Mouse (Mus musculus) neural tube, embryonic 11.5 days (tissue): Measurements from ENCODE around the gene Ccna2. TPM values are rescaled to one million over a fixed set of nuclear protein-coding genes. Genes with fewer than 3 reads are reported as not detected.
"Not testable (repeated sequence)": the region's sequence is repeated elsewhere in the genome, so short reads cannot be mapped to it uniquely, and the experiment has no call there.

Source experiments
- ATAC-seq: fragments of 200-750 bp; cut with Nextera tagmentation; 2 replicates; pipeline ENCODE4 v1.8.0; 2017; ENCODE audit warnings: moderate number of reproducible peaks, mild to moderate bottlenecking, moderate TSS enrichment, moderate library complexity; ENCODE audit not compliant: insufficient read depth, low FRiP score, low TSS enrichment
- DNase-seq: peaks from one replicate; pipeline ENCODE4 v3.0.0-alpha.2; 2015; ENCODE audit warnings: low spot score
- H3K27ac ChIP-seq: fragments of 300-500 bp; sonication (generic); 2 replicates; pipeline ENCODE4 v1.5.1; 2014; ENCODE audit warnings: low read depth, mild to moderate bottlenecking, low read length
- H3K27me3 ChIP-seq: fragments of 300-500 bp; sonication (generic); 2 replicates; pipeline ENCODE4 v1.6.1; 2014; ENCODE audit warnings: mild to moderate bottlenecking, low read length, mixed read lengths; ENCODE audit not compliant: control insufficient read depth, insufficient read depth
- H3K36me3 ChIP-seq: fragments of 300-500 bp; sonication (generic); 2 replicates; pipeline ENCODE4 v1.6.1; 2014; ENCODE audit warnings: mild to moderate bottlenecking, low read length, moderate library complexity, mixed read lengths; ENCODE audit not compliant: control insufficient read depth, insufficient read depth
- H3K4me1 ChIP-seq: fragments of 300-500 bp; sonication (generic); 2 replicates; pipeline ENCODE4 v1.6.1; 2014; ENCODE audit warnings: low read length, mixed read lengths; ENCODE audit not compliant: control insufficient read depth, insufficient read depth
- H3K4me2 ChIP-seq: fragments of 300-500 bp; sonication (generic); 2 replicates; pipeline ENCODE4 v1.6.1; 2014; ENCODE audit warnings: low read depth, mild to moderate bottlenecking, moderate library complexity
- H3K4me3 ChIP-seq: fragments of 300-500 bp; sonication (generic); 2 replicates; pipeline ENCODE4 v1.5.1; 2014; ENCODE audit warnings: low read depth, low read length
- H3K9ac ChIP-seq: fragments of 300-500 bp; sonication (generic); 2 replicates; pipeline ENCODE4 v1.6.1; 2014; ENCODE audit warnings: mild to moderate bottlenecking, low read length
- H3K9me3 ChIP-seq: fragments of 300-500 bp; sonication (generic); 2 replicates; pipeline ENCODE4 v1.6.1; 2016; ENCODE audit warnings: low read length; ENCODE audit not compliant: control insufficient read depth
- WGBS: fragments of 180-500 bp; shearing (Covaris S2); extraction: QIAGEN DNeasy Blood & Tissue Kit; methylation state at CpG from one replicate; pipeline ENCODE4 v1.1.7; 2014; 5-methylcytosine and 5-hydroxymethylcytosine counted together
- polyA plus RNA-seq: library from polyadenylated mRNA; unstranded; fragments of >200 nt; fragmentation: Nextera tagmentation; extraction: Ambion mirVana; gene quantifications from 2 replicates; pipeline ENCODE4 v1.2.1, GENCODE M21; 2014

Gene Ccna2
- 247 and 248 TPM in 2 replicates for polyA plus RNA-seq

DNA sequence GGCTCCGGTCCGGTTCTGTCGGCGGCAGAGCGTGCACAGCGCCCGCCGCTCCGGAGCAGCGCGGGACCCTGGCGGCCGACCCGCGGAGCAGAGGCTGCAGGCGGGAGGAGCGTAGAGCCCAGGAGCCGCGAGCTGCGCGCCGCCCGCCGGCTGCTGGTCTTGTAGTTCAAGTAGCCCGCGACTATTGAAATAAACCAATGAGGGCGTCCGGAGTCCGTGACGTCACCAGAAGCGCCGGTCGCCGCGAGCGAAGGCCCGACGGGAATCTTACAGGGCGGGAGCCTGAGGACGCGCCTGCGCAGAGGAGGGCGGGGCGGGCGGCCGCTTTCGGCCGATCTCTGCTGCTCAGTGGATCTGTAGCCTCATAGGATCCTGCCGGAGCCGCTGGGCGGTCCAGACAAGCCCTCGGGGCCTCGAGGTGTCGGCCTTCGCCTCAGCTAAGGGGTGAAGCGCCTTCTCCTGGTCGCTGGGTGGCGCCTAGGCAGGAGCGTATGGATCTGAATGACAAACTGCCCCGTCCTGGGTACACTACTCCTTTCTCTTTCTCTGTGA, at the start of gene Ccna2:
Gene Ccna2 (minus strand): TSS at position 324 of the 552 bp plus-strand sequence.
- Histone ChIP-seq H3K36me3 (peaks cover 7% of the 10 kb centered on the region), H3K27me3 (no peaks in the 10 kb centered on the region), H3K9ac (peak within 1 kb of the TSS; percentile 92), H3K4me2 (peak within 1 kb of the TSS; percentile 82), H3K4me1 (peaks cover 15% of the 10 kb centered on the region; the same call in 1 of the 2 replicates), H3K27ac (peak within 1 kb of the TSS; percentile 31), H3K9me3 (no peaks in the 10 kb centered on the region), H3K4me3 (peak within 1 kb of the TSS; percentile 79)
- WGBS, result 0% methylated on average over 60 of the region's 60 CpGs
- DNase-seq (peak; percentile 99), ATAC-seq (peak; percentile 99)

GRCm38 (mm10) chr3:36618181-36618580, 46.2 kb upstream of the Ccna2 start:
- Histone ChIP-seq H3K4me2 (no peak overlapping the region), H3K9ac (no peak overlapping the region), H3K27me3 (no peaks in the 10 kb centered on the region), H3K4me3 (no peak overlapping the region), H3K9me3 (no peaks in the 10 kb centered on the region), H3K27ac (no peak overlapping the region), H3K4me1 (no peaks in the 10 kb centered on the region), H3K36me3 (no peaks in the 10 kb centered on the region)
- ATAC-seq, result no peak
- DNase-seq, result no peak
- WGBS, result 83% methylated on average over 7 of the region's 7 CpGs

- H3K36me3 ChIP-seq, result no peaks in the 10 kb centered on the region
- H3K4me2 ChIP-seq, result no peak overlapping the region
- no peak overlapping the region for H3K27ac ChIP-seq
- H3K9ac ChIP-seq, result no peak overlapping the region
- no peaks in the 10 kb centered on the region for H3K27me3 ChIP-seq
- WGBS, result 72% methylated on average over 5 of the region's 5 CpGs
- H3K9me3 ChIP-seq, result no peaks in the 10 kb centered on the region
- H3K4me1 ChIP-seq, result no peaks in the 10 kb centered on the region; the same call in 1 of the 2 replicates
- DNase-seq, result no peak
- H3K4me3 ChIP-seq, result no peak overlapping the region
- ATAC-seq, result no peak
Observed at GRCm38 (mm10) chr3:36613908-36614255, 41.9 kb upstream of the Ccna2 start.

GRCm38 (mm10) chr3:36613202-36613907, 41.4 kb upstream of the Ccna2 start, which contains the start of gene Bbs7:
Gene Bbs7 (minus strand): TSS chr3:36613477.
- Histone ChIP-seq H3K36me3 (no peaks in the 10 kb centered on the region), H3K9ac (peak within 1 kb of the TSS; percentile 79), H3K27me3 (no peaks in the 10 kb centered on the region), H3K4me1 (no peaks in the 10 kb centered on the region; the same call in 1 of the 2 replicates), H3K27ac (no peak within 1 kb of the TSS), H3K9me3 (no peaks in the 10 kb centered on the region), H3K4me3 (peak within 1 kb of the TSS; percentile 70), H3K4me2 (peak within 1 kb of the TSS; percentile 65)
- 4% methylated on average over 38 of the region's 38 CpGs for WGBS
- DNase-seq (peak; percentile 98), ATAC-seq (peak; percentile 100)

GRCm38 (mm10) chr3:36612687-36613086, 40.7 kb upstream of the Ccna2 start:
- Histone ChIP-seq H3K9me3 (no peaks in the 10 kb centered on the region), H3K36me3 (no peaks in the 10 kb centered on the region), H3K4me2 (peak overlapping the region; percentile 65), H3K4me3 (peak overlapping the region; percentile 70), H3K27me3 (no peaks in the 10 kb centered on the region), H3K4me1 (no peaks in the 10 kb centered on the region; the same call in 1 of the 2 replicates), H3K27ac (no peak overlapping the region), H3K9ac (peak overlapping the region; percentile 79)
- WGBS, result 6% methylated on average over 6 of the region's 6 CpGs
- ATAC-seq (no peak), DNase-seq (no peak)

- no peak for ATAC-seq
- WGBS, result 84% methylated on average over 7 of the region's 7 CpGs
- H3K9ac ChIP-seq, result no peak overlapping the region
- H3K27me3 ChIP-seq, result no peaks in the 10 kb centered on the region
- no peak for DNase-seq
- no peak overlapping the region for H3K27ac ChIP-seq
- H3K4me2 ChIP-seq, result no peak overlapping the region
- no peaks in the 10 kb centered on the region for H3K4me1 ChIP-seq
- no peak overlapping the region for H3K4me3 ChIP-seq
- H3K9me3 ChIP-seq, result no peaks in the 10 kb centered on the region
- H3K36me3 ChIP-seq, result no peaks in the 10 kb centered on the region
Observed at GRCm38 (mm10) chr3:36605894-36606783, 34.2 kb upstream of the Ccna2 start.

- H3K9me3 ChIP-seq, H3K4me1 ChIP-seq, DNase-seq, H3K4me3 ChIP-seq, H3K27ac ChIP-seq, H3K27me3 ChIP-seq, H3K9ac ChIP-seq, ATAC-seq, H3K36me3 ChIP-seq, H3K4me2 ChIP-seq: not testable (repeated sequence)
- WGBS, result 91% methylated on average over 9 of the region's 9 CpGs
Observed at GRCm38 (mm10) chr3:36599773-36600172, 27.8 kb upstream of the Ccna2 start.

DNA sequence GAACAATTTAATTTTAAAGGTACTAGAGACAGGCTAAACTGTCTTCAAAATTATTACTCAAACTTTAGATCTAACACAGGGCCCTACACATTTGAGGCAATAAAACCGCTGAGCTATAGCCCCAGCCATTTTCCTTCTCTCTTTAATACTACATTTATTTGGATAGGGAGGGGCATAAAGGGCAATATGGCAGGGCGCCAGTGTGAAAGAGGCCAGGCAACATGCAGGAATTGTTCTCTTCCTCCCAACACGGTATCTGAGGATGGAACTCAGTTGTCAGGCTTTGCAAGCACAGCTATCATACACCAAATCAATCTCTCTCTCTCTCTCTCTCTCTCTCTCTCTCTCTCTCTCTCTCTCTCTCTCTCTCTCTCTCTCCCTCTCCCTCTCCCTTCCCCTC, 26.9 kb upstream of the Ccna2 start:
- DNase-seq, result no peak
- WGBS, result 76% methylated on average over 3 of the region's 3 CpGs
- Histone ChIP-seq H3K4me3 (no peak overlapping the region), H3K9ac (no peak overlapping the region), H3K4me2 (no peak overlapping the region), H3K27me3 (no peaks in the 10 kb centered on the region), H3K9me3 (no peaks in the 10 kb centered on the region), H3K27ac (no peak overlapping the region), H3K4me1 (no peaks in the 10 kb centered on the region), H3K36me3 (no peaks in the 10 kb centered on the region)
- ATAC-seq, result no peak
